Mouse (Mus musculus): ENCODE measurements around the gene Tmem260. TPM values are rescaled to one million over a fixed set of nuclear protein-coding genes. Genes with fewer than 3 reads are reported as not detected.

Gene Tmem260
- total and polyA plus RNA-seq, 2 experiments from 2014 or later, result 6.0 to 8.7 TPM

GRCm38 (mm10) chr14:48504566-48504950, 58.6 kb downstream of the Tmem260 start:
- Histone ChIP-seq H3K27me3 (ENCODE audit: control insufficient read depth, insufficient read depth, low read length) (no peaks in the 10 kb centered on the region), H3K4me1 (ENCODE audit: control insufficient read depth, insufficient read depth) (no peaks in the 10 kb centered on the region), H3K27ac (ENCODE audit: low read depth) (no peak overlapping the region), H3K4me3 (ENCODE audit: low read depth, low read length) (no peak overlapping the region), H3K36me3 (replicated peaks; ENCODE audit: control insufficient read depth, insufficient read depth, low read length) (peaks cover 16% of the 10 kb centered on the region), H3K4me2 (ENCODE audit: low read depth, low read length) (no peak overlapping the region), H3K9me3 (replicated peaks; ENCODE audit: control insufficient read depth, low read length) (no peaks in the 10 kb centered on the region), H3K9ac (replicated peaks; ENCODE audit: low read depth, low read length) (no peak overlapping the region)
- no peak for TF ChIP-seq EP300 (IDR thresholded peaks at IDR 0.05; ENCODE audit: low read depth)
- TF ChIP-seq CTCF (IDR thresholded peaks at IDR 0.05; ENCODE audit: low read depth), result no peak
- no peak for ATAC-seq (ENCODE audit: insufficient read depth, low read depth)
- WGBS, result 69% methylated on average over 9 of the region's 9 CpGs
- no peak for DNase-seq (ENCODE audit: low spot score)

- H3K9ac ChIP-seq (replicated peaks; ENCODE audit: low read depth, low read length), result no peak overlapping the region
- WGBS, result 92% methylated on average over 12 of the region's 12 CpGs
- no peak overlapping the region for H3K4me3 ChIP-seq (ENCODE audit: low read depth, low read length)
- ATAC-seq (ENCODE audit: insufficient read depth, low read depth), result no peak
- no peak overlapping the region for H3K27ac ChIP-seq (ENCODE audit: low read depth)
- no peak overlapping the region for H3K4me2 ChIP-seq (ENCODE audit: low read depth, low read length)
- H3K9me3 ChIP-seq (replicated peaks; ENCODE audit: control insufficient read depth, low read length), result no peaks in the 10 kb centered on the region
- no peak for DNase-seq (ENCODE audit: low spot score)
- peaks cover 23% of the 10 kb centered on the region for H3K36me3 ChIP-seq (replicated peaks; ENCODE audit: control insufficient read depth, insufficient read depth, low read length)
- no peak for TF ChIP-seq CTCF (IDR thresholded peaks at IDR 0.05; ENCODE audit: low read depth)
- no peak for TF ChIP-seq EP300 (IDR thresholded peaks at IDR 0.05; ENCODE audit: low read depth)
- no peaks in the 10 kb centered on the region for H3K27me3 ChIP-seq (ENCODE audit: control insufficient read depth, insufficient read depth, low read length)
- no peaks in the 10 kb centered on the region for H3K4me1 ChIP-seq (ENCODE audit: control insufficient read depth, insufficient read depth)
Observed at GRCm38 (mm10) chr14:48505606-48506005, 59.7 kb downstream of the Tmem260 start.

- Histone ChIP-seq H3K9ac (replicated peaks; ENCODE audit: low read depth, low read length) (no peak overlapping the region), H3K4me1 (ENCODE audit: control insufficient read depth, insufficient read depth) (no peaks in the 10 kb centered on the region), H3K27ac (ENCODE audit: low read depth) (no peak overlapping the region), H3K36me3 (replicated peaks; ENCODE audit: control insufficient read depth, insufficient read depth, low read length) (peaks cover 29% of the 10 kb centered on the region), H3K4me2 (ENCODE audit: low read depth, low read length) (no peak overlapping the region), H3K4me3 (ENCODE audit: low read depth, low read length) (no peak overlapping the region), H3K27me3 (ENCODE audit: control insufficient read depth, insufficient read depth, low read length) (no peaks in the 10 kb centered on the region), H3K9me3 (replicated peaks; ENCODE audit: control insufficient read depth, low read length) (no peaks in the 10 kb centered on the region)
- 64% methylated on average over 8 of the region's 8 CpGs for WGBS
- TF ChIP-seq CTCF (IDR thresholded peaks at IDR 0.05; ENCODE audit: low read depth) (no peak), EP300 (IDR thresholded peaks at IDR 0.05; ENCODE audit: low read depth) (no peak)
- DNase-seq (ENCODE audit: low spot score) (no peak), ATAC-seq (ENCODE audit: insufficient read depth, low read depth) (no peak)
Observed at GRCm38 (mm10) chr14:48507376-48507775, 61.5 kb downstream of the Tmem260 start.

- 90% methylated on average over 5 of the region's 5 CpGs for WGBS
- TF ChIP-seq EP300 (IDR thresholded peaks at IDR 0.05; ENCODE audit: low read depth) (no peak), CTCF (IDR thresholded peaks at IDR 0.05; ENCODE audit: low read depth) (no peak)
- no peak for ATAC-seq (ENCODE audit: insufficient read depth, low read depth)
- Histone ChIP-seq H3K4me3 (ENCODE audit: low read depth, low read length) (no peak overlapping the region), H3K27ac (ENCODE audit: low read depth) (no peak overlapping the region), H3K4me2 (ENCODE audit: low read depth, low read length) (no peak overlapping the region), H3K36me3 (replicated peaks; ENCODE audit: control insufficient read depth, insufficient read depth, low read length) (peaks cover 29% of the 10 kb centered on the region), H3K9ac (replicated peaks; ENCODE audit: low read depth, low read length) (no peak overlapping the region), H3K9me3 (replicated peaks; ENCODE audit: control insufficient read depth, low read length) (no peaks in the 10 kb centered on the region), H3K27me3 (ENCODE audit: control insufficient read depth, insufficient read depth, low read length) (no peaks in the 10 kb centered on the region), H3K4me1 (ENCODE audit: control insufficient read depth, insufficient read depth) (no peaks in the 10 kb centered on the region)
- DNase-seq (ENCODE audit: low spot score), result no peak
Observed at GRCm38 (mm10) chr14:48509131-48509530, 63.2 kb downstream of the Tmem260 start.

GRCm38 (mm10) chr14:48513098-48513823, 67.3 kb downstream of the Tmem260 start:
- Histone ChIP-seq H3K27me3 (ENCODE audit: control insufficient read depth, insufficient read depth, low read length) (no peaks in the 10 kb centered on the region), H3K9ac (replicated peaks; ENCODE audit: low read depth, low read length) (no peak overlapping the region), H3K9me3 (replicated peaks; ENCODE audit: control insufficient read depth, low read length) (no peaks in the 10 kb centered on the region), H3K4me1 (ENCODE audit: control insufficient read depth, insufficient read depth) (no peaks in the 10 kb centered on the region), H3K4me3 (ENCODE audit: low read depth, low read length) (no peak overlapping the region), H3K4me2 (ENCODE audit: low read depth, low read length) (no peak overlapping the region), H3K27ac (ENCODE audit: low read depth) (no peak overlapping the region), H3K36me3 (replicated peaks; ENCODE audit: control insufficient read depth, insufficient read depth, low read length) (peaks cover 24% of the 10 kb centered on the region)
- WGBS, result 76% methylated on average over 12 of the region's 12 CpGs
- no peak for TF ChIP-seq EP300 (IDR thresholded peaks at IDR 0.05; ENCODE audit: low read depth)
- no peak for TF ChIP-seq CTCF (IDR thresholded peaks at IDR 0.05; ENCODE audit: low read depth)
- no peak for DNase-seq (ENCODE audit: low spot score)
- no peak for ATAC-seq (ENCODE audit: insufficient read depth, low read depth)

Data from heart, postnatal 0 days (tissue).